Mouse (Mus musculus): Measurements from ENCODE around the gene Hnrnpl.
A peak's percentile ranks its signal among the peaks of the same experiment; 100 is the strongest.

The Hnrnpl gene

GRCm38 (mm10) chr7:28829821-28830220, 21.5 kb downstream of the Hnrnpl start:
- no peak for DNase-seq (ENCODE audit: low spot score)

- DNase-seq (ENCODE audit: low spot score): no peak
These were observed 22.6 kb downstream of the Hnrnpl start for GRCm38 (mm10) chr7:28830981-28831380.

- no peak for DNase-seq (ENCODE audit: low spot score)
These were observed 23.2 kb downstream of the Hnrnpl start for GRCm38 (mm10) chr7:28831411-28832125.

- no peak for DNase-seq (ENCODE audit: low spot score)
These were observed 23.8 kb downstream of the Hnrnpl start for GRCm38 (mm10) chr7:28832137-28832536.

- DNase-seq (ENCODE audit: low spot score): no peak
These were observed 25.5 kb downstream of the Hnrnpl start, which contains the start of gene Lgals4 for GRCm38 (mm10) chr7:28833723-28834347. TSS of gene Lgals4 (plus strand) at chr7:28833854.

GRCm38 (mm10) chr7:28836936-28837335, 28.6 kb downstream of the Hnrnpl start:
- DNase-seq (ENCODE audit: low spot score): no peak

GRCm38 (mm10) chr7:28838331-28838730, 30.0 kb downstream of the Hnrnpl start:
- no peak for DNase-seq (ENCODE audit: low spot score)

- DNase-seq (ENCODE audit: low spot score): no peak
These were observed 38.9 kb downstream of the Hnrnpl start for GRCm38 (mm10) chr7:28847273-28847672.

GRCm38 (mm10) chr7:28849700-28850236, 41.4 kb downstream of the Hnrnpl start:
- DNase-seq (ENCODE audit: low spot score): no peak

- no peak for DNase-seq (ENCODE audit: low spot score)
These were observed 42.3 kb downstream of the Hnrnpl start for GRCm38 (mm10) chr7:28850642-28851041.

GRCm38 (mm10) chr7:28859953-28860352, 51.6 kb downstream of the Hnrnpl start:
- no peak for DNase-seq (ENCODE audit: low spot score)

- no peak for DNase-seq (ENCODE audit: low spot score)
These were observed 52.6 kb downstream of the Hnrnpl start for GRCm38 (mm10) chr7:28860898-28861297.

GRCm38 (mm10) chr7:28862817-28863499, 54.6 kb downstream of the Hnrnpl start:
- DNase-seq (ENCODE audit: low spot score): no peak

GRCm38 (mm10) chr7:28863540-28863939, 55.2 kb downstream of the Hnrnpl start, which contains the start of gene Lgals7:
TSS of gene Lgals7 (plus strand) at chr7:28863853.
- no peak for DNase-seq (ENCODE audit: low spot score)

- no peak for DNase-seq (ENCODE audit: low spot score)
These were observed 56.0 kb downstream of the Hnrnpl start for GRCm38 (mm10) chr7:28864288-28864750.

GRCm38 (mm10) chr7:28865481-28866300, 57.4 kb downstream of the Hnrnpl start:
- DNase-seq (ENCODE audit: low spot score): peak; percentile 75

- DNase-seq (ENCODE audit: low spot score): no peak
These were observed 58.6 kb downstream of the Hnrnpl start for GRCm38 (mm10) chr7:28866769-28867507.

GRCm38 (mm10) chr7:28867508-28868340, 59.4 kb downstream of the Hnrnpl start:
- peak; percentile 78 for DNase-seq (ENCODE audit: low spot score)

- no peak for DNase-seq (ENCODE audit: low spot score)
These were observed 62.7 kb downstream of the Hnrnpl start for GRCm38 (mm10) chr7:28870901-28871664.
